In the genomic region with DNA sequence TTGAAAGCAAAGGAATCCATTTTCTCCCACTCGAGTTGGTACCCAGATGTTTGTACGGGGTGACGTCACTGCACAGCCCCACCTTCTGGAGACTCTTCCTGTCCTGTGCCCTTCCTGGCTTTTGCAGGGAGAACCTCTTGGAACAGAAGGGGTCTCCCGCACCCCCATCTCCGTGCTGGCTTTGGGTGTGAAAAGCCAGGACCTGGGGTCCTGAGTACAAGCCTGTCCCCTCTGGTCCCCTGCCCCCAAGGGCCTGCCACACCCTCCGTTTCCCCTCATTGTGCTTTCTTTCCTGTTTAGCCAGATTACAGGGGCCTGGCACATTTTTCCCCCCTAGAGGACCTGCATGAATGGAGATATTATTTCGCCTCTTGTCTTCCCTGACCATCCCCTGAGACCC, we compare ENCODE assay signal across 8 mouse cellular contexts. TPM values are rescaled to one million over a fixed set of nuclear protein-coding genes. Genes with fewer than 3 reads are reported as not detected.
DNase-seq lines count a peak whose midpoint lies in the region; ATAC-seq lines count a peak whose summit lies in the region.

No protein-coding gene starts in this region.

- H3K4me1 ChIP-seq in forebrain, embryonic 15.5 days, result peaks cover 37% of the 10 kb centered on the region
- H3K4me1 ChIP-seq in midbrain, embryonic 13.5 days (replicated peaks), result peaks cover 42% of the 10 kb centered on the region

- peaks cover 7% of the 10 kb centered on the region; the same call in 1 of the 2 replicates for H3K27me3 ChIP-seq in forebrain, embryonic 15.5 days
- H3K27me3 ChIP-seq in midbrain, embryonic 13.5 days, result no peaks in the 10 kb centered on the region

- H3K9ac ChIP-seq in forebrain, embryonic 15.5 days (replicated peaks), result no peak overlapping the region
- no peak overlapping the region for H3K9ac ChIP-seq in midbrain, embryonic 13.5 days (replicated peaks)

- peak; percentile 56 to 69 for DNase-seq in heart, postnatal 10 days
- peak; percentile 44 to 71 for DNase-seq in kidney, postnatal 25 days
- DNase-seq in urinary bladder, adult 2 months (ENCODE audit: low spot score), result no peak
- DNase-seq in ovary, postnatal 10 days (ENCODE audit: low spot score), result no peak
- DNase-seq in adrenal gland, postnatal 10 days, result no peak

- H3K9me3 ChIP-seq in forebrain, embryonic 15.5 days, result no peaks in the 10 kb centered on the region
- H3K9me3 ChIP-seq in midbrain, embryonic 13.5 days, result no peaks in the 10 kb centered on the region

- H3K27ac ChIP-seq in forebrain, embryonic 15.5 days (replicated peaks), result peak overlapping the region; percentile 53
- peak overlapping the region; percentile 60 for H3K27ac ChIP-seq in midbrain, embryonic 13.5 days

- no peak overlapping the region for H3K4me2 ChIP-seq in forebrain, embryonic 15.5 days (replicated peaks)
- no peak overlapping the region for H3K4me2 ChIP-seq in midbrain, embryonic 13.5 days (replicated peaks)

- H3K4me3 ChIP-seq in forebrain, embryonic 15.5 days, result no peak overlapping the region
- H3K4me3 ChIP-seq in midbrain, embryonic 13.5 days (replicated peaks), result no peak overlapping the region

- H3K36me3 ChIP-seq in forebrain, embryonic 15.5 days, result no peaks in the 10 kb centered on the region
- H3K36me3 ChIP-seq in midbrain, embryonic 13.5 days, result no peaks in the 10 kb centered on the region

- 38% methylated on average over 7 of the region's 7 CpGs for WGBS in forebrain, embryonic 15.5 days
- WGBS in midbrain, embryonic 13.5 days, result 32% methylated on average over 7 of the region's 7 CpGs

- ATAC-seq in forebrain, embryonic 15.5 days (replicated peaks), result no peak
- no peak for ATAC-seq in midbrain, embryonic 13.5 days
- ATAC-seq in megakaryocyte-erythroid progenitor cell, adult 5-6 weeks (replicated peaks; ENCODE audit: low FRiP score, low TSS enrichment, poor library complexity, severe bottlenecking), result no peak

- intact Hi-C loops in heart, postnatal 10 days (cut with DNase I), result no loop called here

RNA-seq across cellular contexts. Expression of a gene that starts 58.0 kb away (rescaled TPM):
- 10.1 and 11.2 TPM in 2 replicates for polyA plus RNA-seq in forebrain, embryonic 15.5 days (2015; fragmentation: Nextera tagmentation; extraction: Ambion mirVana)
- 100 to 1,000 TPM; 109 to 129 TPM for total RNA-seq in heart, postnatal 10 days (2021)
- 12.7 and 19.4 TPM in 2 replicates for polyA plus RNA-seq in midbrain, embryonic 13.5 days (2015; fragmentation: Nextera tagmentation; extraction: Ambion mirVana)
- polyA plus RNA-seq in urinary bladder, adult 2 months (2012; rRNA removed), result 30.0 and 73.4 TPM in 2 replicates
- 2.7 and 6.2 TPM in 2 replicates for total RNA-seq in megakaryocyte-erythroid progenitor cell, adult 5-6 weeks (2014; fragmentation: Nextera tagmentation)
- total RNA-seq in megakaryocyte-erythroid progenitor cell, adult 5-6 weeks (2017), result 3.3 and 3.8 TPM in 2 replicates
- total RNA-seq in adrenal gland, postnatal 10 days (2021), result 100 to 1,000 TPM; 183 to 188 TPM

Comparison
In these comparisons a context has a peak if more than half of its experiments do, and no peak if none do; other contexts are left out.
1. DNase-seq: peak in heart, postnatal 10 days (2 of 2) and kidney, postnatal 25 days (2 of 2); none in urinary bladder, adult 2 months (single experiment), ovary, postnatal 10 days (single experiment) and adrenal gland, postnatal 10 days (single experiment).
2. RNA of a gene that starts 58.0 kb away (total RNA-seq): 183 to 188 TPM in adrenal gland, postnatal 10 days and 109 to 129 TPM in heart, postnatal 10 days; 2.7 to 6.2 TPM in megakaryocyte-erythroid progenitor cell, adult 5-6 weeks; every median in the first group is over 10 times any median in the second.